Mouse (Mus musculus) embryo, embryonic 11 days (tissue): ENCODE results near the gene Gm10031.

Experiments used
- DNase-seq: peaks from one replicate; pipeline ENCODE4 v3.0.0-alpha.2; 2015

Gm10031 gene

GRCm38 (mm10) chr1:156558024-156558930 is 34.5 kb downstream of the Gm10031 start, which contains the start of gene Abl2:
Gene Abl2 (plus strand): TSS chr1:156558786.
- DNase-seq, result peak; percentile 94

DNA sequence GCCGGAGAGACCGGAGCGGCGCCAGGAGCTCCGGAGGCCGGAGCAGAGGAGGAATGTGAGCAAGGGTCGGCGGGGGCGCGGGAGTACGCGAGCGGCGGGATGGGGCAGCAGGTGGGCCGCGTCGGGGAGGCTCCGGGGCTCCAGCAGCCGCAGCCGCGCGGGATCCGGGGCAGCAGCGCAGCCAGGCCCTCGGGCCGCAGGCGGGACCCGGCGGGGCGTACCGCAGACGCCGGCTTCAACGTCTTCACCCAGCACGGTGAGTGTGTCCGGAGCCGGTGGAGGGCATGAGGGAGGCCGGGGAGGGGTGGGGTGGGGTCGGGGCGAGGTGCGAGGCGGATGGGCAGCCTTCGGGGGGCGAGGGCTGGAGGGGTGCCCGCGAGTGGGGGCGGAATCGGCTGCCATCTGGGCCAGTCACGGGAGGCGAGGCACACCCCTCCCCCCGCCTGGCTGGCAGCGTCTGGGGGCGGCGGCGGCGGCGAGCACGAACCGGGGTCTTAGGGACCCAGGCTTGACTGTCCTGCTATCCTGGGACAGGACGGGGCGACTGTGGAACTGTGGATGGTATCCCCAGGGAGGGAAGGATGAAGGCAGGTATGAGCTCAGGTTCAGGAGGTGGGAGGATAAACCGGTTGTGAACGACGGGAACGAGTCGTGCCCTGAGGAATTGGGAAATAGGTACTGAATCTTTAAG is 35.3 kb downstream of the Gm10031 start:
- peak; percentile 66 for DNase-seq

DNA sequence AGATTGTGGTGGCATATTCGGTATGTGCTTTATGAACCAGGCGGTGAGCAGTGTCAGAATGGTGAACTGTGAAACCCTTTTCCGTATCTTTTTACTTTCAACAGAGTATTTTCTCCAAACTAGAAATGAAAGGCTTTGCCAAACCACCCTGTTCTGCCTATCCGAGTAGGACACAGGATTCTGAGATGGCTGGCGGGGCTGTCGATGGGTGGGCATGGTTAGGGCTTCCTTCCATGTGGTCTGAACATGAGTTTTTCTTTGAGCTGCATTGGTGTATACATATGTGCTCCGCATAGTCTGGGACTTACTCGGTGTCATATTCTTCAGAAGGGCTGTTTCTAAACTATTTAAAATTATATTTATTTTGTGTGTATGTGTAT is 35.8 kb downstream of the Gm10031 start:
- DNase-seq, result peak; percentile 31

- no peak for DNase-seq
Measured at GRCm38 (mm10) chr1:156560500-156560899, 36.7 kb downstream of the Gm10031 start.

GRCm38 (mm10) chr1:156565328-156565727 is 41.5 kb downstream of the Gm10031 start:
- DNase-seq, result no peak

DNA sequence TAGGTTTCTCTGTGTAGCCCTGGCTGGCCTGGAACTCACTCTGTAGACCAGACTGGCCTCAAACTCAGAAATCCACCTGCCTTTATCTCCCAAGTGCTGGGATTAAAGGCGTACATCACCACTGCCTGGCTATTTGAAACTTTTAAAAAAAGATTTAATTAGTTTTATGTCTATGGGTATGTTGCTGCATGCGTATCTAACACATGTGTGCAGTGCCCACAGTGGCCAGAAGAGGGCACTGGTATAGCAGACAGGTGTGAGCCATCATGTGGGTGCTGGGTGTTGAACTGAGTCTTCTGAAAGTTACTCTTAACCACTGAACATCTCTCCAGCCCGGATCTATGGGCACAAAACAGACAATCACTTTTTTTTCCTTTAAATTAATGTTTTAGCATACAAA is 42.3 kb downstream of the Gm10031 start:
- DNase-seq, result no peak

DNA sequence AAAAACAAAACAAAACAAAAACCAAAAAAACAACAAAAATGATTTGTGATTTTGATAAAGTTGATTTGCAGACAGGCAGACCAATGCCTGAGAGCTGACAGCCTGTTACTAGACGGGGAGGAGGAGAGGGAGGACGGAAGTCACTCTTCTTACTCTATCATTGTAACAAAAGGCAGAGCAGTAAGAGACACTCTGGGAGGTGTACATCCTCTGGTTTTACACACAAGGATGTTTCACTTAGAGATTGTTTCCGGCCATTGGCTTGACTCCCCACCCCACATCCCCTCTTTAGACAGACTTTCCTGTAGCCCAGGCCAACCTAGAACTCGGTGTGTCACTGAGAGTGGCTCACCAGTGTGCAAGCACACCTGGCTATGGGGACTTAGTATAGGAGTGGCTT is 45.8 kb downstream of the Gm10031 start:
- no peak for DNase-seq

GRCm38 (mm10) chr1:156572952-156573351 is 49.1 kb downstream of the Gm10031 start:
- DNase-seq, result no peak
